Mouse (Mus musculus): ENCODE measurements at regions not wholly inside any gene's neighbourhood (a gene's known extent, or its start where the extent isn't known, plus 50 kb on each side); places are given as distances from the start of the nearest gene placed in this dataset.

DNA sequence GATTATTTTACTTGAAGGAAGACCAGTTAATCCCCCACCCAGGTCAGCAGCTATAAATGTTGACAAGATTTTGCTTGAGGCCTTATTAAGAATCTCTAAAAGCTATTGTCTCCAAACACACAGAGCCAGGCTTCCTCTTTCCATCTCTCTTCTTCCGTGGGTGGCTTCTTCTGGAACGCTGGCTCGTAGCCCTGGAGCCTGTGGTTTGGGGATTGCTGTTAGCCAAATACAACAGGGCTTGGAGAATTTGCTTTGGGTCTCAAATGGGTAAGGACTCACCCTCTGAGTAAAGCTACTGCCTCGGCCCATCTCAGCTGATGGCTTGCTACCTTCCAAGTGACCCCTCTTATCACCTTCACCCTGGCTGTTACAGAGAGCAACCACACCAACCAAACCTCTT lies 179.3 kb upstream of the Hes1 start:
- no peak for TF ChIP-seq CTCF (IDR thresholded peaks at IDR 0.05)
- no peak overlapping the region for H3K9ac ChIP-seq (replicated peaks; ENCODE audit: low read length, poor library complexity, severe bottlenecking)
- H3K36me3 ChIP-seq (ENCODE audit: insufficient read depth, low read length): no peaks in the 10 kb centered on the region
- H3K9me3 ChIP-seq (ENCODE audit: low read length): no peaks in the 10 kb centered on the region
- H3K27ac ChIP-seq (ENCODE audit: low read depth, low read length): no peak overlapping the region
- H3K27me3 ChIP-seq (ENCODE audit: insufficient read depth, low read length): no peaks in the 10 kb centered on the region; the same call in 1 of the 2 replicates
- DNase-seq (ENCODE audit: low spot score) (no peak), ATAC-seq (ENCODE audit: low FRiP score) (no peak)
- WGBS: 80% methylated on average over 4 of the region's 4 CpGs
- no peak overlapping the region for H3K4me2 ChIP-seq (ENCODE audit: low read depth, low read length, poor library complexity, severe bottlenecking)
- no peaks in the 10 kb centered on the region for H3K4me1 ChIP-seq (ENCODE audit: insufficient read depth, low read length)
- H3K4me3 ChIP-seq (ENCODE audit: low read depth, low read length): no peak overlapping the region

DNA sequence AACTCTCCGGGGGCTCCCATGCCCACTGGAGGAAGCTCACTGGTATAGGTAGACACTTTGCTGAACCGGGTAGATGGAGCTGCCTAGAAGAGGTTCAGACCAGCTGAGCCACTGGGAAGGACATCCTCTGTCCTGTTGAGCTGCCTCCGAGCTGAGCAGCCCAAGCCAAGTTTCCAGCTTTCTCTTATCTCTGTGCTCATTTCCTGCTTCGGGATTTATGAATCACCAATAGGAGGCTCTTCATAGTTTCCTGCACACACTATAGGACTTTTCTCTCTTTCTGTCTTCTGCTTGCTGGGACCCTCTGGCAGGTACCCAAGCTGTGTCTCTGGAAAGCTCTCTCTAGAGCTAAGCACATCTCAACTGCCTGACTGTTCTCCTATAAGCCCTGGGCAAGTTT lies 177.4 kb upstream of the Hes1 start:
- Histone ChIP-seq H3K4me1 (ENCODE audit: insufficient read depth, low read length) (no peaks in the 10 kb centered on the region), H3K36me3 (ENCODE audit: insufficient read depth, low read length) (no peaks in the 10 kb centered on the region), H3K9me3 (ENCODE audit: low read length) (no peaks in the 10 kb centered on the region), H3K27me3 (ENCODE audit: insufficient read depth, low read length) (no peaks in the 10 kb centered on the region; the same call in 1 of the 2 replicates), H3K27ac (ENCODE audit: low read depth, low read length) (no peak overlapping the region), H3K4me2 (ENCODE audit: low read depth, low read length, poor library complexity, severe bottlenecking) (no peak overlapping the region), H3K9ac (replicated peaks; ENCODE audit: low read length, poor library complexity, severe bottlenecking) (no peak overlapping the region), H3K4me3 (ENCODE audit: low read depth, low read length) (no peak overlapping the region)
- no peak for DNase-seq (ENCODE audit: low spot score)
- WGBS: 84% methylated on average over 4 of the region's 4 CpGs
- TF ChIP-seq CTCF (IDR thresholded peaks at IDR 0.05): no peak
- no peak for ATAC-seq (ENCODE audit: low FRiP score)

DNA sequence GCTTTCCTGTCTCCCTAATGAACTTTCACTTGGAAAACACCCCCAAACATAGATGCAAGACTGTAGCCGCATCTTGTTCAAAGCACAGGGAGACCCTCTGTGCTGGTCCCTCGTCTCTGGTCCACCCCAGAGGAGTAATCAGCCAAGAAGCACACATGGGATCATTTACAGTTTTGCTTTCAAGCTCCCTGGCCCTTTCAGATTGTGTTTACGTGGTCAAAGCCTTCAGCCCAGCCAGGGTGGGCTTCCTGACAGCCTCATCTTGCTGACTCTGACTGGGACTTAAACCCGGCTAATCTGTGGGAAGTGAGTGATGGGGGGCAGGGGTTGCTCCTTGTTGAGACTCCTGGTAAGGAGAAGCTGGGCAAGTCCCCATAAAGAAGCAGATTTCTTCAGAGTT lies 174.8 kb upstream of the Hes1 start:
- Histone ChIP-seq H3K9me3 (ENCODE audit: low read length) (no peaks in the 10 kb centered on the region), H3K36me3 (ENCODE audit: insufficient read depth, low read length) (no peaks in the 10 kb centered on the region), H3K27me3 (ENCODE audit: insufficient read depth, low read length) (no peaks in the 10 kb centered on the region), H3K4me3 (ENCODE audit: low read depth, low read length) (no peak overlapping the region), H3K9ac (replicated peaks; ENCODE audit: low read length, poor library complexity, severe bottlenecking) (no peak overlapping the region), H3K27ac (ENCODE audit: low read depth, low read length) (no peak overlapping the region), H3K4me2 (ENCODE audit: low read depth, low read length, poor library complexity, severe bottlenecking) (no peak overlapping the region), H3K4me1 (ENCODE audit: insufficient read depth, low read length) (peaks cover 7% of the 10 kb centered on the region)
- TF ChIP-seq CTCF (IDR thresholded peaks at IDR 0.05): no peak
- no peak for ATAC-seq (ENCODE audit: low FRiP score)
- no peak for DNase-seq (ENCODE audit: low spot score)
- WGBS: 56% methylated on average over 4 of the region's 4 CpGs

DNA sequence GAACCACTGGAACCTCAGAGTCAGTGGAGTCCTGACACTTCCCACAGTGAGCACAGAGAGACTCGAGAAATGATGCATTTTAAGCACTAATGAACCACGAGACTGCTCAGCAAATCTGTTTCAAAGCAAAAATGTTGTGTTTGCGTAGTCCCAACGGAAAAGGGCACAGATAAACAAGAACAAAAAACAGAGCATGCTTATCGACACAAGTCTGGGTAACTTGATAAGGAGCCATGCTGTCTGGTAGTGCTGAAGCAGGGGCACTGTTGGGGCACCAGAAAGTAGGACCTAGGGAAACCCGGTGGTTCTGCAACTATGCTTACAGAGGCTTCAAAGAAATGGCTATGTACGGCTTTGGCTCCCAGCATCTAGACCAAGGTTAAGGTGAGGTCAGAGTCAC lies 172.7 kb upstream of the Hes1 start:
- DNase-seq (ENCODE audit: low spot score) (no peak), ATAC-seq (ENCODE audit: low FRiP score) (no peak)
- H3K36me3 ChIP-seq (ENCODE audit: insufficient read depth, low read length): no peaks in the 10 kb centered on the region
- no peak overlapping the region for H3K9ac ChIP-seq (replicated peaks; ENCODE audit: low read length, poor library complexity, severe bottlenecking)
- no peak overlapping the region for H3K27ac ChIP-seq (ENCODE audit: low read depth, low read length)
- no peaks in the 10 kb centered on the region for H3K9me3 ChIP-seq (ENCODE audit: low read length)
- no peak for TF ChIP-seq CTCF (IDR thresholded peaks at IDR 0.05)
- H3K4me2 ChIP-seq (ENCODE audit: low read depth, low read length, poor library complexity, severe bottlenecking): no peak overlapping the region
- 73% methylated on average over 7 of the region's 7 CpGs for WGBS
- H3K4me3 ChIP-seq (ENCODE audit: low read depth, low read length): no peak overlapping the region
- peaks cover 11% of the 10 kb centered on the region for H3K4me1 ChIP-seq (ENCODE audit: insufficient read depth, low read length)
- no peaks in the 10 kb centered on the region for H3K27me3 ChIP-seq (ENCODE audit: insufficient read depth, low read length)

DNA sequence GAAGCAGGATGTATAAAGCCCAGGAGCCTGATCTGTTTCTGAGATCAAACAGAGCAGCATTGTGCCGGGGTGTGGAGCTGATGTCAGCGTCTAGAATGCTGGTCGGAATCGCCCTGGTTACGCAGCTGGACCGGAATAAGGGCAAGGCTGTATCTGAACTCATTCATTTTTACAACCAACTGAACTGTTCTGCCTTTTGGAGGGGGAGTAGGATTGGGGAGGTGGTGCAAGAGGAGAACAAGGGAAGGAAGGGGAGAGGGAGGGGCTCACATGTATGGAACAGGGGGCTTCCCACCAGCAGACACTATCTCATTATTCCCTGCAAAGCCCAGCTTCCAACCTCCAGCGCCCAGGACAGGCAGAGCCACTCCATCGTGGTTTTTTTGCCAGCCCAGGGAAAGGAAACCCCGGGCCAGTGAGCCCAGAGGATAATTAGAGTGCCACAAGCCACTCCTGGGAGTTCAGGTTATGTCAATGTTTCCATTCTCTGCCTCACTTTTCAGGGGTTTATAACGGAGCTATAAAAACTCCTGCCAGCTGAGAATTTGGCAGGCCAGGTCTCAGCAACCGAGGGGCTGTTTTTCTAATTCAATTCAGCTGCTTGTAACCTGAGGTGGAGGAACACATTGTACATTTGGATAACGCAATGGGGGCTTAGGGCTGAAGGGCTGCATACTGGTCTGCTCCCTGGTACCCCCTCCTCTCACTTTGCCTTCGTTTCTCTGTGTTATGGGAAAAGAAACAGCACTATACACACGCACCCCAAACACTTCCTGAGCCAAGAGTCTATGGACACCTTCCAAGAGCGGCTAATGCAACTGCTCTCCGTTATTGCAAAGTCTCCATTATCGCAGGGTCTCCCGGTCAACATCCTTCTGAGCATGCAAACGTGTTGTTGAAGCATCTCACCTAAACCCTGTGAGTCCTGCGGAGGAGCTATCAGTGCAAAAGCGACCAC lies 170.0 kb upstream of the Hes1 start:
- peaks cover 11% of the 10 kb centered on the region for H3K4me1 ChIP-seq (ENCODE audit: insufficient read depth, low read length)
- peak; percentile 41; the same call in 1 of the 2 replicates for ATAC-seq (ENCODE audit: low FRiP score)
- H3K9ac ChIP-seq (replicated peaks; ENCODE audit: low read length, poor library complexity, severe bottlenecking): no peak overlapping the region
- no peak overlapping the region for H3K4me3 ChIP-seq (ENCODE audit: low read depth, low read length)
- H3K27ac ChIP-seq (ENCODE audit: low read depth, low read length): no peak overlapping the region
- no peak for TF ChIP-seq CTCF (IDR thresholded peaks at IDR 0.05)
- no peaks in the 10 kb centered on the region for H3K9me3 ChIP-seq (ENCODE audit: low read length)
- H3K27me3 ChIP-seq (ENCODE audit: insufficient read depth, low read length): no peaks in the 10 kb centered on the region
- H3K4me2 ChIP-seq (ENCODE audit: low read depth, low read length, poor library complexity, severe bottlenecking): 0 out of 2 replicates have a peak overlapping the region, but pooled peaks have one; percentile 9
- WGBS: 33% methylated on average over 21 of the region's 21 CpGs
- no peaks in the 10 kb centered on the region for H3K36me3 ChIP-seq (ENCODE audit: insufficient read depth, low read length)
- DNase-seq (ENCODE audit: low spot score): peak; percentile 67

DNA sequence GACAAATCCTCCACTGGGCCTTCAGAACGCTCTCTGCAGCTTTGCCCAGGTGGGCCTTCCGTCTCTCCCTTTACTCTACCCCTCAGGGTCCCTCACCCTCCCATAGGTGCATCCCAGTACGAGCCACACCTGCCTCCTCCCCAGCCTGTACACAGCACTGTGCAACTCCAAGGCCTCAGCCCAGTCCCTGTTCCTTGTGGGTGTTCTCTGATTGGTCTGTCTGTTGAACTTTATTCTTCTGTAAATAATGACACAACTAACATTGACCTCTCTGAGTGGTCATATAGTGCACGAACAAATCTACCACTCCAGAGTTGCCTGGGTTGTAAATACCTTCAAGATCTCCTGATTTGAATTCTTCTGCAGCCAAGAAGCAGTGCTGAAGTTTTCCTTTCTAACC lies 167.8 kb upstream of the Hes1 start:
- no peak overlapping the region for H3K4me2 ChIP-seq (ENCODE audit: low read depth, low read length, poor library complexity, severe bottlenecking)
- peaks cover 11% of the 10 kb centered on the region for H3K4me1 ChIP-seq (ENCODE audit: insufficient read depth, low read length)
- no peak overlapping the region for H3K9ac ChIP-seq (replicated peaks; ENCODE audit: low read length, poor library complexity, severe bottlenecking)
- no peaks in the 10 kb centered on the region for H3K27me3 ChIP-seq (ENCODE audit: insufficient read depth, low read length)
- no peak overlapping the region for H3K4me3 ChIP-seq (ENCODE audit: low read depth, low read length)
- WGBS: 86% methylated on average over 4 of the region's 4 CpGs
- TF ChIP-seq CTCF (IDR thresholded peaks at IDR 0.05): no peak
- H3K9me3 ChIP-seq (ENCODE audit: low read length): no peaks in the 10 kb centered on the region
- no peak overlapping the region for H3K27ac ChIP-seq (ENCODE audit: low read depth, low read length)
- H3K36me3 ChIP-seq (ENCODE audit: insufficient read depth, low read length): no peaks in the 10 kb centered on the region
- no peak for DNase-seq (ENCODE audit: low spot score)
- ATAC-seq (ENCODE audit: low FRiP score): no peak

Data from midbrain, postnatal 0 days (tissue).